ENCODE assay signal across 13 mouse cellular contexts in genomic region chr6:137472129-137472528, GRCm38 (mm10).
DNase-seq lines count a peak whose midpoint lies in the region; ATAC-seq lines count a peak whose summit lies in the region.
"Had no signal": no experiment of that assay in that cellular context is flagged by ENCODE, and none has a peak within 500 bp of the region (broad histone marks: within the 10 kb centered on the region; RNA-seq: fewer than 3 reads in every experiment).

No protein-coding gene starts in this region.

- H3K4me2 ChIP-seq in forebrain, embryonic 11.5 days (ENCODE audit: low read depth, low read length, severe bottlenecking): no peak overlapping the region
- H3K4me2 ChIP-seq in neural tube, embryonic 11.5 days (ENCODE audit: low read depth): no peak overlapping the region
- H3K4me2 ChIP-seq in midbrain, embryonic 14.5 days (ENCODE audit: low read length): no peak overlapping the region
- H3K4me2 ChIP-seq: embryonic facial prominence, embryonic 15.5 days had no signal

- H3K9ac ChIP-seq in forebrain, embryonic 11.5 days (ENCODE audit: low read length): no peak overlapping the region
- no peak overlapping the region for H3K9ac ChIP-seq in neural tube, embryonic 11.5 days (ENCODE audit: low read length)
- H3K9ac ChIP-seq in midbrain, embryonic 14.5 days (replicated peaks; ENCODE audit: low read length): no peak overlapping the region
- H3K9ac ChIP-seq: embryonic facial prominence, embryonic 15.5 days; liver, postnatal 0 days had no signal

- H3K4me1 ChIP-seq in forebrain, embryonic 11.5 days (replicated peaks; ENCODE audit: control insufficient read depth, insufficient read depth, low read length): peaks cover 2% of the 10 kb centered on the region; the same call in 1 of the 2 replicates
- H3K4me1 ChIP-seq in forebrain, embryonic 10.5 days: peaks cover 20% of the 10 kb centered on the region
- H3K4me1 ChIP-seq in neural tube, embryonic 11.5 days (ENCODE audit: control insufficient read depth, insufficient read depth, low read length): no peaks in the 10 kb centered on the region
- H3K4me1 ChIP-seq in midbrain, embryonic 14.5 days (ENCODE audit: control insufficient read depth, insufficient read depth, low read length): peaks cover 11% of the 10 kb centered on the region
- H3K4me1 ChIP-seq: megakaryocyte, embryonic 14.5 days had no signal

- no peaks in the 10 kb centered on the region for H3K36me3 ChIP-seq in forebrain, embryonic 11.5 days (ENCODE audit: control insufficient read depth, insufficient read depth, low read length)
- H3K36me3 ChIP-seq in forebrain, embryonic 10.5 days (replicated peaks): peaks cover 4% of the 10 kb centered on the region; the same call in 1 of the 2 replicates
- H3K36me3 ChIP-seq in neural tube, embryonic 11.5 days (ENCODE audit: control insufficient read depth, insufficient read depth, low read length): no peaks in the 10 kb centered on the region
- no peaks in the 10 kb centered on the region for H3K36me3 ChIP-seq in midbrain, embryonic 14.5 days (ENCODE audit: control insufficient read depth, insufficient read depth, low read length)

- H3K27me3 ChIP-seq in forebrain, embryonic 11.5 days (ENCODE audit: control insufficient read depth, insufficient read depth, low read length): no peaks in the 10 kb centered on the region
- no peaks in the 10 kb centered on the region for H3K27me3 ChIP-seq in forebrain, embryonic 10.5 days (ENCODE audit: poor library complexity, severe bottlenecking)
- no peaks in the 10 kb centered on the region for H3K27me3 ChIP-seq in neural tube, embryonic 11.5 days (ENCODE audit: control insufficient read depth, insufficient read depth, low read length)
- H3K27me3 ChIP-seq in midbrain, embryonic 14.5 days (ENCODE audit: control insufficient read depth, insufficient read depth, low read length): no peaks in the 10 kb centered on the region
- H3K27me3 ChIP-seq: embryonic facial prominence, embryonic 15.5 days; megakaryocyte, embryonic 14.5 days had no signal

- H3K9me3 ChIP-seq in forebrain, embryonic 11.5 days (ENCODE audit: control insufficient read depth, low read length): no peaks in the 10 kb centered on the region
- H3K9me3 ChIP-seq in forebrain, embryonic 10.5 days: peaks cover 10% of the 10 kb centered on the region
- H3K9me3 ChIP-seq in neural tube, embryonic 11.5 days (ENCODE audit: control insufficient read depth, low read length): no peaks in the 10 kb centered on the region
- no peaks in the 10 kb centered on the region for H3K9me3 ChIP-seq in midbrain, embryonic 14.5 days (ENCODE audit: control insufficient read depth, low read length)
- H3K9me3 ChIP-seq: embryonic facial prominence, embryonic 15.5 days had no signal

- ATAC-seq in forebrain, embryonic 11.5 days (replicated peaks; ENCODE audit: low FRiP score): peak; percentile 35; the same call in 1 of the 2 replicates
- ATAC-seq in neural tube, embryonic 11.5 days (ENCODE audit: insufficient read depth, low FRiP score, low TSS enrichment): peak; percentile 24; the same call in 1 of the 2 replicates
- ATAC-seq in midbrain, embryonic 14.5 days (ENCODE audit: low FRiP score, low TSS enrichment): peak; percentile 46; the same call in 1 of the 2 replicates
- ATAC-seq: liver, postnatal 0 days had no signal

- WGBS in forebrain, embryonic 11.5 days: 51% methylated on average over 9 of the region's 9 CpGs
- 68% methylated on average over 9 of the region's 9 CpGs for WGBS in forebrain, embryonic 10.5 days
- 75% methylated on average over 9 of the region's 9 CpGs for WGBS in neural tube, embryonic 11.5 days
- 48% methylated on average over 9 of the region's 9 CpGs for WGBS in midbrain, embryonic 14.5 days

- no peak overlapping the region for H3K4me3 ChIP-seq in forebrain, embryonic 11.5 days (ENCODE audit: low read depth, low read length)
- H3K4me3 ChIP-seq in forebrain, embryonic 10.5 days: no peak overlapping the region
- H3K4me3 ChIP-seq in neural tube, embryonic 11.5 days (ENCODE audit: low read depth, low read length): no peak overlapping the region
- H3K4me3 ChIP-seq in midbrain, embryonic 14.5 days (replicated peaks; ENCODE audit: low read depth, low read length): no peak overlapping the region
- H3K4me3 ChIP-seq: embryonic facial prominence, embryonic 15.5 days; megakaryocyte, embryonic 14.5 days had no signal

- no peak for DNase-seq in forebrain, embryonic 11.5 days (ENCODE audit: low spot score)
- no peak for DNase-seq in forebrain, embryonic 10.5 days (ENCODE audit: extremely low spot score, low spot score)
- DNase-seq in neural tube, embryonic 11.5 days (ENCODE audit: low spot score): no peak
- DNase-seq in neural tube, embryonic 10.5 days (ENCODE audit: extremely low spot score, low spot score): no peak
- peak; percentile 68 for DNase-seq in midbrain, embryonic 14.5 days
- DNase-seq in testis, postnatal 14 days (ENCODE audit: low spot score): no peak
- DNase-seq in thymus, postnatal 25 days: no peak
- no peak for DNase-seq in lung, postnatal 25 days (ENCODE audit: low spot score)
- DNase-seq: kidney, adult 8-10 months; liver, postnatal 0 days; spleen, adult 18-20 months had no signal

- no peak overlapping the region for H3K27ac ChIP-seq in forebrain, embryonic 11.5 days (ENCODE audit: low read depth, low read length)
- no peak overlapping the region for H3K27ac ChIP-seq in forebrain, embryonic 10.5 days
- H3K27ac ChIP-seq in neural tube, embryonic 11.5 days (ENCODE audit: low read depth, low read length): no peak overlapping the region
- H3K27ac ChIP-seq in midbrain, embryonic 14.5 days (replicated peaks; ENCODE audit: low read depth, low read length): peak overlapping the region; percentile 55; the same call in 1 of the 2 replicates
